Mouse (Mus musculus) CH12.LX (cell line): ENCODE data around the gene Gm20388. TPM values are rescaled to one million over a fixed set of nuclear protein-coding genes. Genes with fewer than 3 reads are reported as not detected.

ENCODE experiments used
- DNase-seq: peaks from one replicate; pipeline ENCODE4 v3.0.0-alpha.2; 2013; ENCODE audit errors: extremely low read depth
- H3K27ac ChIP-seq: 2 replicates; pipeline ENCODE4 v1.5.1; 2012; ENCODE audit warnings: low read depth, mild to moderate bottlenecking, control low read depth, moderate library complexity; ENCODE audit not compliant: insufficient read depth
- H3K27me3 ChIP-seq: replicated peaks from 2 replicates; pipeline ENCODE3; 2012; ENCODE audit warnings: inconsistent platforms
- H3K36me3 ChIP-seq, 2 experiments: replicated peaks in 1 of 2; 2 replicates each; pipeline versions ENCODE3 to v1.6.1; 2012; ENCODE audit warnings: inconsistent platforms in 1 of 2, low read length in 1 of 2, mild to moderate bottlenecking in 1 of 2, mixed read lengths in 1 of 2, moderate library complexity in 1 of 2; ENCODE audit not compliant: control insufficient read depth in 1 of 2, insufficient read depth in 1 of 2
- H3K4me1 ChIP-seq, 2 experiments: 2 replicates each; pipeline ENCODE4 v1.6.1; 2012; ENCODE audit warnings: inconsistent platforms in 1 of 2, moderate library complexity in 1 of 2; ENCODE audit not compliant: insufficient read depth in 2 of 2, control insufficient read depth in 1 of 2
- H3K4me2 ChIP-seq: 2 replicates; pipeline ENCODE4 v1.6.1; 2012; ENCODE audit warnings: low read depth, mild to moderate bottlenecking, control low read depth; ENCODE audit not compliant: poor library complexity, insufficient read depth, severe bottlenecking
- H3K4me3 ChIP-seq, 3 experiments: fragments of 150-350 bp in 1 of 3; sonication (generic) in 1 of 3; replicated peaks in 1 of 3; 2 replicates each; pipeline versions ENCODE3 to v1.5.1; 2011 to 2012; ENCODE audit warnings: low read depth in 2 of 3, low read length in 2 of 3, mild to moderate bottlenecking in 2 of 3, moderate library complexity in 2 of 3, control low read depth in 1 of 3, improper control_type of control experiment in 1 of 3, inconsistent platforms in 1 of 3, mixed read lengths in 1 of 3; ENCODE audit not compliant: poor library complexity in 1 of 3
- H3K79me2 ChIP-seq: replicated peaks from 2 replicates; pipeline ENCODE4 v1.6.1; 2012; ENCODE audit warnings: mild to moderate bottlenecking, moderate library complexity; ENCODE audit not compliant: control insufficient read depth, poor library complexity, insufficient read depth, severe bottlenecking; ENCODE audit errors: extremely low read depth
- H3K9ac ChIP-seq: 2 replicates; pipeline ENCODE4 v1.6.1; 2012; ENCODE audit warnings: low read depth, mild to moderate bottlenecking, control low read depth, moderate library complexity; ENCODE audit not compliant: insufficient read depth
- H3K9me3 ChIP-seq: replicated peaks from 2 replicates; pipeline ENCODE3; 2012; ENCODE audit warnings: low read length, inconsistent platforms, mixed read lengths
- EP300 ChIP-seq: IDR thresholded peaks from 2 replicates; pipeline ENCODE4 v1.6.1; 2011; ENCODE audit warnings: low read length, improper control_type of control experiment
- ETS1 ChIP-seq: conservative IDR thresholded peaks from 2 replicates; pipeline ENCODE4 v1.6.1; 2012; ENCODE audit warnings: low read depth, mild to moderate bottlenecking, inconsistent platforms, low read length, improper control_type of control experiment, moderate library complexity
- IRF4 ChIP-seq: IDR thresholded peaks from 2 replicates; pipeline ENCODE4 v1.6.1; 2014; ENCODE audit warnings: low read depth, mild to moderate bottlenecking, inconsistent platforms, low read length, improper control_type of control experiment
- NELFE ChIP-seq: IDR thresholded peaks from 2 replicates; pipeline ENCODE4 v1.6.1; 2011; ENCODE audit warnings: low read depth, low read length, improper control_type of control experiment
- NRF1 ChIP-seq: IDR thresholded peaks from 2 replicates; pipeline ENCODE4 v1.6.1; 2014; ENCODE audit warnings: low read depth, mild to moderate bottlenecking, inconsistent platforms, low read length, improper control_type of control experiment, moderate library complexity
- PAX5 ChIP-seq: IDR thresholded peaks from 2 replicates; pipeline ENCODE4 v1.6.1; 2012; ENCODE audit warnings: low read length, inconsistent platforms, mixed read lengths
- POLR2A ChIP-seq: IDR thresholded peaks from 2 replicates; pipeline ENCODE4 v1.6.1; 2011; ENCODE audit warnings: low read depth, mild to moderate bottlenecking, improper control_type of control experiment, low read length
- SIN3A ChIP-seq: IDR thresholded peaks from 2 replicates; pipeline ENCODE4 v1.6.1; 2012; ENCODE audit warnings: low read length, improper control_type of control experiment, inconsistent platforms
- TBP ChIP-seq: conservative IDR thresholded peaks from 2 replicates; pipeline ENCODE4 v1.6.1; 2011; ENCODE audit warnings: low read depth, low read length, improper control_type of control experiment
- dilution Hi-C: fragments of 300-500 bp; cut with MboI; formaldehyde crosslinking; loops from 2 replicates; pipeline ENCODE4 v1.14.3; 2020; ENCODE audit warnings: low sequenced_read_pairs; ENCODE audit not compliant: extremely low pct_unique_long_range_greater_than_20kb, extremely low pct_ligation_motif_present
- in situ Hi-C: fragments of 300-500 bp; cut with MboI; formaldehyde crosslinking; loops from 3 replicates; pipeline ENCODE4 v1.14.3; 2019; ENCODE audit warnings: low sequenced_read_pairs, low pct_ligation_motif_present, low pct_unique_long_range_greater_than_20kb, mixed read lengths
- polyA plus RNA-seq: library from polyadenylated mRNA; unstranded; fragments of >175 nt; gene quantifications from 2 replicates; pipeline ENCODE4 v1.2.1, GENCODE M21; 2012; ENCODE audit warnings: low read depth; ENCODE audit not compliant: insufficient read length
- total RNA-seq, 2 experiments: library from RNA; depleted of rRNA; stranded (reverse); fragments of 300-350 nt in 1 of 2; fragments of >200 nt in 1 of 2; gene quantifications; 2 replicates each; pipeline ENCODE4 v1.2.3; 2012 to 2014

Gene Gm20388
- total and polyA plus RNA-seq, 3 experiments = 14.8 to 26.3 (median 22.2) TPM

GRCm38 (mm10) chr8:120006645-120007160 is 96.1 kb downstream of the Gm20388 start:
- no peak for DNase-seq
- in situ Hi-C loops (no loop called here), dilution Hi-C loops (no loop called here)
- peaks cover 81% of the 10 kb centered on the region for H3K27me3 ChIP-seq
- no peak overlapping the region for H3K9ac ChIP-seq
- no peak overlapping the region for H3K4me3 ChIP-seq
- H3K36me3 ChIP-seq = no peaks in the 10 kb centered on the region
- H3K79me2 ChIP-seq = no peaks in the 10 kb centered on the region
- TF ChIP-seq NRF1 (peak; percentile 76), ETS1 (no peak), IRF4 (no peak)
- H3K4me1 ChIP-seq = no peaks in the 10 kb centered on the region
- H3K27ac ChIP-seq = no peak overlapping the region
- H3K4me2 ChIP-seq = no peak overlapping the region
- no peaks in the 10 kb centered on the region for H3K9me3 ChIP-seq

- Histone ChIP-seq H3K27me3 (peaks cover 81% of the 10 kb centered on the region), H3K4me3 (no peak overlapping the region), H3K27ac (no peak overlapping the region), H3K4me1 (no peaks in the 10 kb centered on the region), H3K9me3 (no peaks in the 10 kb centered on the region), H3K36me3 (no peaks in the 10 kb centered on the region), H3K9ac (no peak overlapping the region), H3K79me2 (no peaks in the 10 kb centered on the region), H3K4me2 (no peak overlapping the region)
- dilution Hi-C loops (no loop called here), in situ Hi-C loops (no loop called here)
- DNase-seq = no peak
- TF ChIP-seq NELFE (no peak), POLR2A (no peak), PAX5 (no peak), EP300 (no peak)
Observed at GRCm38 (mm10) chr8:120007178-120007577, 96.5 kb downstream of the Gm20388 start.

GRCm38 (mm10) chr8:120009284-120009683 is 98.6 kb downstream of the Gm20388 start:
- no peak overlapping the region for H3K9ac ChIP-seq
- peaks cover 74% of the 10 kb centered on the region for H3K27me3 ChIP-seq
- no peaks in the 10 kb centered on the region for H3K79me2 ChIP-seq
- H3K4me2 ChIP-seq = no peak overlapping the region
- dilution Hi-C loops (no loop called here), in situ Hi-C loops (no loop called here)
- H3K4me3 ChIP-seq = no peak overlapping the region
- H3K27ac ChIP-seq = no peak overlapping the region
- TF ChIP-seq SIN3A (no peak), NELFE (no peak), TBP (no peak)
- H3K4me1 ChIP-seq = peaks cover 0 to 2% of the 10 kb centered on the region in 2 experiments; a peak in 1 of 4 replicates
- no peaks in the 10 kb centered on the region for H3K9me3 ChIP-seq
- DNase-seq = no peak
- H3K36me3 ChIP-seq = no peaks in the 10 kb centered on the region
